Mouse (Mus musculus) heart, adult 2 months (tissue): ENCODE results near the gene Pnrc2. TPM values are rescaled to one million over a fixed set of nuclear protein-coding genes. Genes with fewer than 3 reads are reported as not detected.

ENCODE experiments used
- DNase-seq, 2 experiments: peaks; one replicate each; pipeline ENCODE4 v3.0.0; 2021
- H3K27ac ChIP-seq: fragments of 200-600 bp; 2 replicates; pipeline ENCODE4 v1.8.1; 2022
- H3K27me3 ChIP-seq: fragments of 200-500 bp; 2 replicates; pipeline ENCODE4 v1.6.1; 2012; ENCODE audit warnings: mild to moderate bottlenecking, low read length, inconsistent platforms, mixed read lengths; ENCODE audit not compliant: control insufficient read depth, insufficient read depth
- H3K36me3 ChIP-seq: fragments of 200-500 bp; 2 replicates; pipeline ENCODE4 v1.6.1; 2012; ENCODE audit warnings: low read length, inconsistent platforms; ENCODE audit not compliant: control insufficient read depth, insufficient read depth
- H3K4me1 ChIP-seq: fragments of 200-500 bp; 2 replicates; pipeline ENCODE4 v1.6.1; 2011; ENCODE audit warnings: low read length; ENCODE audit not compliant: control insufficient read depth, insufficient read depth
- H3K4me3 ChIP-seq: fragments of 200-600 bp; 2 replicates; pipeline ENCODE4 v1.8.1; 2022
- H3K79me2 ChIP-seq: fragments of 200-500 bp; replicated peaks from 2 replicates; pipeline ENCODE4 v1.6.1; 2012; ENCODE audit warnings: mild to moderate bottlenecking, inconsistent platforms, low read length, moderate library complexity, mixed read lengths; ENCODE audit not compliant: control insufficient read depth, insufficient read depth
- H3K9ac ChIP-seq: fragments of 200-500 bp; 2 replicates; pipeline ENCODE4 v1.6.1; 2012; ENCODE audit warnings: low read depth, mild to moderate bottlenecking, control low read depth, inconsistent platforms, low read length, mixed read lengths
- CTCF ChIP-seq: fragments of 200-600 bp; IDR thresholded peaks from 2 replicates; pipeline ENCODE4 v1.8.1; 2022; ENCODE audit warnings: antibody characterized with exemption, mild to moderate bottlenecking, moderate library complexity
- EP300 ChIP-seq: fragments of 200-500 bp; IDR thresholded peaks from 2 replicates; pipeline ENCODE4 v1.6.1; 2011; ENCODE audit warnings: low read depth, low read length, control low read depth; ENCODE audit not compliant: insufficient read depth
- POLR2A ChIP-seq: fragments of 200-500 bp; IDR thresholded peaks from 2 replicates; pipeline ENCODE4 v1.6.1; 2011; ENCODE audit warnings: mild to moderate bottlenecking, low read depth, low read length, control low read depth; ENCODE audit not compliant: insufficient read depth
- WGBS: fragments of 180-500 bp; shearing (Covaris S2); methylation state at CpG from one replicate; pipeline ENCODE4 v1.1.7; 2018; 5-methylcytosine and 5-hydroxymethylcytosine counted together
- intact Hi-C: fragments of 180-260 bp; cut with DNase I; formaldehyde crosslinking; loops from one replicate; pipeline ENCODE4 v1.15.1; 2025
- polyA plus RNA-seq: library from polyadenylated mRNA; depleted of rRNA; stranded (reverse); fragments of >200 nt; gene quantifications from 2 replicates; pipeline ENCODE4 v1.2.3, GENCODE M21; 2012
- total RNA-seq, 2 experiments: library from RNA; stranded (reverse); gene quantifications; 2 replicates each; pipeline ENCODE4 v1.2.3; 2021

The Pnrc2 gene
- total and polyA plus RNA-seq, 3 experiments, result 14.9 to 81.2 (median 58.8) TPM

DNA sequence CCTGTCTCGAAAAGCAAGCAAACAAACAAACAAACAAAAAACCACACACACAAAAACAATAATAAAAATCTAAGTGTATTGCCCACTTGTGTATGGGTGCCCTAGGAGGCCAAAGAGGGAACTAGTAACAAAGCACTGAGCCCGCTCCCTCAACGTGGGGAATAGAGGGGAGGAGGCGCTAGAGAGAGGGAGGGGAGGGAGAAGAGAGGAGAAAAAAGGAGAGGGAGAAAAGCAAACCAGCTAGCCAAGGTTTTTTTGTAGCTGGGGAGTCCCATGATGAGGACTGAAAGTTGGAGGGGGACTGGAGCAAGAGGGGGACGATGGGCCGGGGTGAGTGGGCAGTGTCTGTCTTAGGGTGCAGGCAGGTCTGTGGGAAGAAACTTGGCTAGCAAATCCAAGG lies 18.6 kb downstream of the Pnrc2 start:
- peaks cover 25% of the 10 kb centered on the region for H3K36me3 ChIP-seq
- H3K9ac ChIP-seq, result peak overlapping the region; percentile 92
- no peak for TF ChIP-seq CTCF
- no peak for TF ChIP-seq POLR2A
- no peak for TF ChIP-seq EP300
- H3K4me3 ChIP-seq, result peak overlapping the region; percentile 90
- 7% methylated on average over 6 of the region's 6 CpGs for WGBS
- peaks cover 8% of the 10 kb centered on the region for H3K4me1 ChIP-seq
- peak overlapping the region; percentile 90 for H3K27ac ChIP-seq
- no peaks in the 10 kb centered on the region for H3K27me3 ChIP-seq
- intact Hi-C loops, result loop anchor here (10.0 kb wide), 1 partner anchor 500 kb away; the partner anchor contains the start of gene Srrm1
- no peak for DNase-seq
- H3K79me2 ChIP-seq, result peaks cover 3% of the 10 kb centered on the region

DNA sequence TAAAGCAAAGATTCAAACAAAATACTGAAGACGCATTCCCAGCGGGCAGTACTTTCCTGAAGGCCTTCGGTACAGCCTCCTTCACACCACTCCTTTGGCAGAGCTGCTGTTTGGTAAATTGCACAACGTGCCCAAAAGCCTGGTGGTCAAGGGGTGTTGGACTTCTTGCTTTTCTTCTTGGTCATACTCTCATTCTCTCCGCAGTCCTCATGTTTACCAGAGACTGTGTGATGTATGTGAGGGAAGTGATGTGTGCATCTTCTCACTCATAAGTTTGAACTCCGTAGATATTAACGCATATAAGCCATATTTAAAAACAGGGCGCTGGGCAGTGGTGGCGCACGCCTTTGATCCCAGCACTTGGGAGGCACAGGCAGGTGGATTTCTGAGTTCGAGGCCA lies 19.0 kb downstream of the Pnrc2 start:
- 78% methylated on average over 11 of the region's 11 CpGs for whole genome bisulfite sequencing

DNA sequence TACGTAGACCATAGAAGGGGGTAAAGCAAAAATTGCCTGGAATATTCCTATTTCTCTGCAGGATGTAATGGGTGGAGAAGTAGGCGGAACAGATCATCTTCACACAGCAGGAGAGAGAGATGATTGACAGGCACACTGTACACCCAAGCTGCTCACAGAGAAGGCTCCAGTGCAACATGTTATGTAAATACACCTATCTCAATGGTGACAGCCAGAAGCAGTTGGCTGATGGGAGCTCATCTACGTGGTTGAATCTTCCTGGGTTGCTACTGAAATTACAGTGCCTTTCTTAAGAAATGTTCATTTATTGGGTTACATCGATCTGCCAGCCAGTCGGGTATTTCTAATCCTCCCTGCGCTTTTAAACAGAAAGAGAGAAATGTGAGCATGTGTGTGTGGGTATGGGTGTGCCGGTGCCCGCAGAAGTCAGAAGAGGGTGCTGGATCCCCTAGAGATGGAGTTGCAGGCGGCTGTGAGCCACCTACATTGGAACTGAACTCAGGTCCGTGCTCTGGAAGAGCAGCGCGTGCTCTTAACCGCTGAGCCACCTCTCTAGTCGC lies 19.6 kb downstream of the Pnrc2 start:
- 92% methylated on average over 14 of the region's 14 CpGs for WGBS
- Histone ChIP-seq H3K27me3 (no peaks in the 10 kb centered on the region), H3K4me3 (no peak overlapping the region), H3K9ac (no peak overlapping the region), H3K36me3 (peaks cover 15% of the 10 kb centered on the region), H3K4me1 (peaks cover 6% of the 10 kb centered on the region), H3K79me2 (no peaks in the 10 kb centered on the region; the same call in 1 of the 2 replicates), H3K27ac (no peak overlapping the region)
- intact Hi-C loops, result loop anchor here (10.0 kb wide), 1 partner anchor 499 kb away; the partner anchor contains the start of gene Srrm1
- DNase-seq, result no peak
- TF ChIP-seq POLR2A (no peak), EP300 (no peak), CTCF (no peak)

More for the DNA sequence above, 19.0 kb downstream of the Pnrc2 start:
- Histone ChIP-seq H3K79me2 (peaks cover 3% of the 10 kb centered on the region), H3K27ac (no peak overlapping the region; the same call in 1 of the 2 replicates), H3K4me3 (no peak overlapping the region), H3K4me1 (peaks cover 8% of the 10 kb centered on the region), H3K36me3 (peaks cover 20% of the 10 kb centered on the region), H3K27me3 (no peaks in the 10 kb centered on the region), H3K9ac (no peak overlapping the region)
- intact Hi-C loops, result loop anchor here (10.0 kb wide), 1 partner anchor 500 kb away; the partner anchor contains the start of gene Srrm1
- no peak for DNase-seq
- TF ChIP-seq CTCF, result no peak
- TF ChIP-seq EP300, result no peak
- no peak for TF ChIP-seq POLR2A

GRCm38 (mm10) chr4:135851942-135852341 lies 21.7 kb downstream of the Pnrc2 start:
- WGBS, result 86% methylated on average over 9 of the region's 9 CpGs
- intact Hi-C loops, result loop anchor here (10.0 kb wide), 1 partner anchor 497 kb away; the partner anchor contains the start of gene Srrm1

DNA sequence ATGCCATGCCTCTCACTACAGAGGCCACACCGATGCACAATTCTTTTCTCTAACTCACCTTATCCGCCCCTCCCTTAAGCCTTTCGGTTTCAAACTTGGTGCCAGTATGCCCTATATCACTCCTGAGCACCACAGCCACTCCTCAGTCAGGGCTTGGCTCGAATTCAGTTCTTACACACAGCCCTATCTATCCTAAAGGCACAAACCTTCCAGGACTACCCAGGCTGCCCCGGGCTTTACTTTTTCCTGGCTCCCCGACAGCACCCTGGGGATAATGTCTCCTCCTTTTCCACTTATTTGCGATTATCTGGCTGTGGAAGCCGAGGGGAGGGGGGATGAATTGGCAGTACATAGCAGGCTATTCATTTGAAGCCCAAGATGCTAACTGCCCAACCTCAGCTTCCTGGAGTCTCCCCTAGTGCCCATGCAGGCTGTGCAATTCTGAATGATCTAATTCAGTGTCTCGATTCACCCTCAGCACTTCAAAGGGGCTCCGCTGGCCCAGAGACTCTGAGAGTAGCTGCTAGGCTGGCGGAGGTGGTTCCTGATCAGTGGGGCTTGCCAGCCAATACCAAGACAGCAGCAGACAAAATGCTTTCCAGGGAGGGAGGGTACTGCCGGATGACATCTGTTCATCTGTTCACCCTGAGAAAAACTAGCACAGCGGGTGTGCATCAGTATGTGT lies 23.1 kb downstream of the Pnrc2 start:
- Histone ChIP-seq H3K4me1 (peaks cover 3% of the 10 kb centered on the region), H3K9ac (no peak overlapping the region), H3K4me3 (no peak overlapping the region), H3K79me2 (no peaks in the 10 kb centered on the region), H3K27me3 (no peaks in the 10 kb centered on the region), H3K36me3 (no peaks in the 10 kb centered on the region), H3K27ac (no peak overlapping the region)
- no peak for DNase-seq
- TF ChIP-seq POLR2A (no peak), CTCF (no peak), EP300 (no peak)
- intact Hi-C loops, result loop anchor here (10.0 kb wide), 1 partner anchor 496 kb away; the partner anchor contains the start of gene Srrm1
- 34% methylated on average over 13 of the region's 13 CpGs for WGBS

More at GRCm38 (mm10) chr4:135851942-135852341, 21.7 kb downstream of the Pnrc2 start:
- Histone ChIP-seq H3K4me3 (no peak overlapping the region), H3K79me2 (no peaks in the 10 kb centered on the region), H3K9ac (no peak overlapping the region), H3K36me3 (no peaks in the 10 kb centered on the region), H3K27me3 (no peaks in the 10 kb centered on the region), H3K4me1 (peaks cover 3% of the 10 kb centered on the region), H3K27ac (no peak overlapping the region)
- TF ChIP-seq CTCF, result no peak
- no peak for TF ChIP-seq EP300
- TF ChIP-seq POLR2A, result no peak
- DNase-seq, result no peak

GRCm38 (mm10) chr4:135847581-135847980 lies 26.1 kb downstream of the Pnrc2 start:
- Histone ChIP-seq H3K9ac (no peak overlapping the region), H3K4me3 (no peak overlapping the region), H3K36me3 (no peaks in the 10 kb centered on the region), H3K27me3 (no peaks in the 10 kb centered on the region), H3K79me2 (no peaks in the 10 kb centered on the region), H3K27ac (peak overlapping the region; percentile 5; the same call in 1 of the 2 replicates), H3K4me1 (no peaks in the 10 kb centered on the region; the same call in 1 of the 2 replicates)
- peak; percentile 48 to 61 for DNase-seq
- TF ChIP-seq EP300, result peak; percentile 51; the same call in 1 of the 2 replicates
- TF ChIP-seq POLR2A, result no peak
- intact Hi-C loops, result no loop called here
- 23% methylated on average over 5 of the region's 5 CpGs for WGBS
